Mouse (Mus musculus) ES-E14 (cell line): ENCODE data around the gene Cacna1e. TPM values are rescaled to one million over a fixed set of nuclear protein-coding genes. Genes with fewer than 3 reads are reported as not detected.

Source experiments
- DNase-seq: peaks from one replicate; pipeline ENCODE4 v3.0.0-alpha.2; 2013; ENCODE audit warnings: low read depth, low spot score
- H3K27ac ChIP-seq: 2 replicates; pipeline ENCODE4 v1.5.1; 2012; ENCODE audit warnings: low read depth, mild to moderate bottlenecking, low read length, moderate library complexity, mixed read lengths; ENCODE audit not compliant: poor library complexity, insufficient read depth, severe bottlenecking
- H3K36me3 ChIP-seq: 2 replicates; pipeline ENCODE4 v1.6.1; 2012; ENCODE audit warnings: mild to moderate bottlenecking, low read length, moderate library complexity, mixed read lengths; ENCODE audit not compliant: control insufficient read depth, poor library complexity, insufficient read depth, severe bottlenecking
- H3K4me1 ChIP-seq, 2 experiments: fragments of 150-350 bp in 1 of 2; sonication (generic) in 1 of 2; 2 replicates each; pipeline ENCODE4 v1.6.1; 2012; ENCODE audit warnings: low read length in 2 of 2, mild to moderate bottlenecking in 1 of 2, mixed read lengths in 1 of 2; ENCODE audit not compliant: control insufficient read depth in 2 of 2, insufficient read depth in 2 of 2, poor library complexity in 1 of 2
- H3K4me3 ChIP-seq, 2 experiments: fragments of 150-350 bp in 1 of 2; sonication (generic) in 1 of 2; 2 replicates each; pipeline ENCODE4 v1.5.1; 2012; ENCODE audit warnings: low read length in 2 of 2, low read depth in 1 of 2, mild to moderate bottlenecking in 1 of 2, mixed read lengths in 1 of 2; ENCODE audit not compliant: insufficient read depth in 1 of 2, poor library complexity in 1 of 2, severe bottlenecking in 1 of 2
- H3K9ac ChIP-seq: 2 replicates; pipeline ENCODE4 v1.6.1; 2012; ENCODE audit warnings: low read depth, mild to moderate bottlenecking, low read length, mixed read lengths; ENCODE audit not compliant: poor library complexity, insufficient read depth, severe bottlenecking
- H3K9me3 ChIP-seq: fragments of 150-350 bp; sonication (generic); 2 replicates; pipeline ENCODE4 v1.6.1; 2012; ENCODE audit warnings: low read depth, mild to moderate bottlenecking, low read length; ENCODE audit not compliant: control insufficient read depth, insufficient read depth
- CHD2 ChIP-seq: IDR thresholded peaks from 2 replicates; pipeline ENCODE4 v1.6.1; 2014; ENCODE audit warnings: mild to moderate bottlenecking, low read depth, low read length, inconsistent platforms
- HCFC1 ChIP-seq: IDR thresholded peaks from 2 replicates; pipeline ENCODE4 v1.6.1; 2012; ENCODE audit warnings: low read length, inconsistent platforms, borderline replicate concordance; ENCODE audit not compliant: insufficient read depth
- MAFK ChIP-seq: IDR thresholded peaks from 2 replicates; pipeline ENCODE4 v1.6.1; 2014; ENCODE audit warnings: mild to moderate bottlenecking, low read depth, low read length, inconsistent platforms; ENCODE audit not compliant: insufficient read depth
- ZC3H11A ChIP-seq: IDR thresholded peaks from 2 replicates; pipeline ENCODE4 v1.6.1; 2012; ENCODE audit warnings: low read depth, mild to moderate bottlenecking, inconsistent platforms, low read length, borderline replicate concordance
- ZNF384 ChIP-seq: IDR thresholded peaks from 2 replicates; pipeline ENCODE4 v1.6.1; 2012; ENCODE audit warnings: low read depth, low read length, inconsistent platforms
- in situ Hi-C, 2 experiments: fragments of 600-800 bp; cut with MboI; formaldehyde crosslinking; loops; one replicate each; pipeline ENCODE4 v1.15.1; 2025; ENCODE audit warnings: low sequenced_read_pairs in 2 of 2, inconsistent platforms in 1 of 2; ENCODE audit not compliant: unreplicated experiment in 2 of 2
- total RNA-seq: library from RNA; depleted of rRNA; stranded (reverse); fragments of 300-350 nt; gene quantifications from 2 replicates; pipeline ENCODE4 v1.2.3, GENCODE M21; 2012

The Cacna1e gene
- total RNA-seq, 1 experiment: 0.31 TPM

DNA sequence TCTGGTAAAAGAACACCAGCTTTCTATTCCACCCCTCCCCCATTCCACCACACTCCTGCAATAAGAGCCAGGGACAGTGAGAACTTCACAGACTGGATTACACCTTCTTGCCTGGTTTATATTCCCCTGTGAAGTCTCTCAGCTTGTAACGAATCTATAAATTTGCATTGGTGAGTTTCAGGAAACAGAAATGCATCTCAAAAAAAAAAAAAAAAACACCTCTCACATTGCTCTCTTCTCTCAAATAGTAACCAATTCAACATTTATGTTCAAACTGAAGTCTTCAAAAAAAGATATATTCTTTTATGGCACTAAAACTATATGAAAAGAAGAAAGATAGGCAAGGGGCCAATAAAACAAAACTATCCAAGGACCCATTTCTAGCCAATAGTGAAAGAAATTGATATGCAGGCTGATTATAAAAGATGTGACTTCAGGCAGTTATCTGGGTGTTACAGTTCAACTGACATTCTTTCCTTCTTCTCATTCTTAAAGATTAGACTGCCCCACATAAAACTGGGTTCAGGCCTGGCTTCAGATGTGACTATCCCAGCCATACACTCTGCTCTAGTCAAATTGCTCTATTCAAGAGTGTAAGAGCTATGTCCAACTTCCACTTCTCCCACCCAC lies 200.7 kb downstream of the Cacna1e start:
- no peak overlapping the region for H3K4me3 ChIP-seq
- no peak overlapping the region for H3K27ac ChIP-seq
- no peaks in the 10 kb centered on the region for H3K9me3 ChIP-seq
- no peaks in the 10 kb centered on the region for H3K36me3 ChIP-seq
- no peak for TF ChIP-seq MAFK
- no peak for TF ChIP-seq ZNF384
- TF ChIP-seq CHD2: no peak
- TF ChIP-seq ZC3H11A: no peak
- no peak for TF ChIP-seq HCFC1
- H3K9ac ChIP-seq: no peak overlapping the region
- DNase-seq: no peak
- no peaks in the 10 kb centered on the region for H3K4me1 ChIP-seq
- in situ Hi-C loops: no loop called here

DNA sequence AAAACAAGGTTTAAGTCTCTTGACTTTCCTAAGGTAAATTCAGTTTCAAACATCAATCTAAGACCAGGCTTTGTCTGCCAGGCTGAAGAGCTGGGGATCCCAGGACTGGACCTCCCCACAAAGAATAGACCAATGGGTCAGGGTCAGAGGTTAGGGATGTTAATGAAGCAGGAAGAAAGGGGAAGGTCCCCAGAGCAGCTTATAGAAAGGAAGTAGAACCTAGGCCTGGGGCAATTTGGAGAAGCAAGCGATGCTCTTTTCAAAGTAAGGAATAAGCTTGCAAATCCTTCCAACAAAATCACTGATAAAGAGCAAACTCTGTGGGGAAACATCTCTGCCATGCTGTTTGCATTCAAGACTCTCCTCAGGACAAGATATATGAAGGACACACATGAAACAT lies 205.3 kb downstream of the Cacna1e start:
- in situ Hi-C loops: no loop called here
- TF ChIP-seq HCFC1 (no peak), ZNF384 (no peak), ZC3H11A (no peak), CHD2 (no peak), MAFK (no peak)
- H3K9ac ChIP-seq: no peak overlapping the region
- no peaks in the 10 kb centered on the region for H3K9me3 ChIP-seq
- DNase-seq: no peak
- no peak overlapping the region for H3K27ac ChIP-seq
- H3K4me1 ChIP-seq: no peaks in the 10 kb centered on the region
- no peak overlapping the region for H3K4me3 ChIP-seq
- no peaks in the 10 kb centered on the region for H3K36me3 ChIP-seq

GRCm38 (mm10) chr1:154678151-154678550 lies 206.2 kb downstream of the Cacna1e start:
- no peak for TF ChIP-seq HCFC1
- no peak for TF ChIP-seq ZNF384
- no peak for TF ChIP-seq MAFK
- no peak for TF ChIP-seq CHD2
- no peak for TF ChIP-seq ZC3H11A
- DNase-seq: no peak
- in situ Hi-C loops: no loop called here
- Histone ChIP-seq H3K9me3 (no peaks in the 10 kb centered on the region), H3K4me1 (no peaks in the 10 kb centered on the region), H3K27ac (no peak overlapping the region), H3K4me3 (no peak overlapping the region), H3K9ac (no peak overlapping the region), H3K36me3 (no peaks in the 10 kb centered on the region)

DNA sequence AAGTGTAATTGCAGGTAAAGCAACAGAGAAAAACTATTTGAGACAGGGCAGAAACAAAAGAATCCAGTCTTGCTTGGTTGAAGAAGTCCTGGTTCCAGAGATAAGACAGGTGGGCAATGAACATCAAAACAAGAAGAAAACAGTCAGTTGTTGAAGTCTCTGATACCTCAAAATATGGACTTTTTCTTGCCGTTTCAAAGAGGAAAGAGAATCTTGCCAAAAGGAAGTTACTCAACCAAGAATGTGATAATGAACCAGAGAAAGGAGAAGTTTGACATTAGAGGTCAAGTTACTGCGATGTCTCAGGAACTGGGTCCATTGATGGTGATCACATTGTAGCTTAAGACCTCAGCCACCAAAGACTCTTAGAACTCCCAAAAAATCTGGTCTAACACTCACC lies 206.6 kb downstream of the Cacna1e start:
- Histone ChIP-seq H3K36me3 (no peaks in the 10 kb centered on the region), H3K4me1 (no peaks in the 10 kb centered on the region), H3K4me3 (no peak overlapping the region), H3K9me3 (no peaks in the 10 kb centered on the region), H3K27ac (no peak overlapping the region), H3K9ac (no peak overlapping the region)
- in situ Hi-C loops: no loop called here
- TF ChIP-seq HCFC1: no peak
- no peak for TF ChIP-seq ZNF384
- TF ChIP-seq MAFK: no peak
- no peak for TF ChIP-seq CHD2
- no peak for DNase-seq

- no peaks in the 10 kb centered on the region for H3K36me3 ChIP-seq
- no peak overlapping the region for H3K4me3 ChIP-seq
- TF ChIP-seq HCFC1 (no peak), CHD2 (no peak), MAFK (no peak), ZNF384 (no peak), ZC3H11A (no peak)
- no peaks in the 10 kb centered on the region for H3K9me3 ChIP-seq
- DNase-seq: no peak
- H3K4me1 ChIP-seq: no peaks in the 10 kb centered on the region
- no peak overlapping the region for H3K27ac ChIP-seq
- no peak overlapping the region for H3K9ac ChIP-seq
- in situ Hi-C loops: no loop called here
Observed at GRCm38 (mm10) chr1:154663721-154664120, 220.6 kb downstream of the Cacna1e start.
